Mouse (Mus musculus) liver, embryonic 14.5 days (tissue): ENCODE measurements around the gene Rps16. TPM values are rescaled to one million over a fixed set of nuclear protein-coding genes. Genes with fewer than 3 reads are reported as not detected.
A peak's percentile ranks its signal among the peaks of the same experiment; 100 is the strongest.

Experiments
- ATAC-seq: fragments of 200-750 bp; cut with Nextera tagmentation; 2 replicates; pipeline ENCODE4 v1.8.0; 2017; ENCODE audit warnings: moderate number of reproducible peaks, mild to moderate bottlenecking, moderate library complexity; ENCODE audit not compliant: insufficient read depth
- DNase-seq, 3 experiments: peaks; one replicate each; pipeline ENCODE4 v3.0.0-alpha.2; 2012 to 2013; ENCODE audit warnings: low read depth in 3 of 3, low spot score in 3 of 3
- H3K27ac ChIP-seq: fragments of 300-500 bp; sonication (generic); 2 replicates; pipeline ENCODE4 v1.5.1; 2014; ENCODE audit warnings: moderate library complexity, mild to moderate bottlenecking, control low read depth, inconsistent platforms
- H3K27me3 ChIP-seq: fragments of 300-500 bp; sonication (generic); 2 replicates; pipeline ENCODE4 v1.6.1; 2014; ENCODE audit warnings: mild to moderate bottlenecking, low read length, moderate library complexity; ENCODE audit not compliant: control insufficient read depth, insufficient read depth
- H3K36me3 ChIP-seq: fragments of 300-500 bp; sonication (generic); replicated peaks from 2 replicates; pipeline ENCODE4 v1.6.1; 2014; ENCODE audit warnings: low read depth; ENCODE audit not compliant: control insufficient read depth, insufficient read depth
- H3K4me1 ChIP-seq, 2 experiments: fragments of 200-500 bp in 1 of 2; fragments of 300-500 bp in 1 of 2; sonication (generic) in 1 of 2; replicated peaks; 2 replicates each; pipeline ENCODE4 v1.6.1; 2012 to 2014; ENCODE audit warnings: antibody characterized with exemption in 1 of 2, inconsistent platforms in 1 of 2, low read length in 1 of 2; ENCODE audit not compliant: control insufficient read depth in 2 of 2, insufficient read depth in 2 of 2
- H3K4me2 ChIP-seq: fragments of 300-500 bp; sonication (generic); 2 replicates; pipeline ENCODE4 v1.6.1; 2014; ENCODE audit warnings: low read depth, mild to moderate bottlenecking, control low read depth, moderate library complexity
- H3K4me3 ChIP-seq, 2 experiments: fragments of 200-500 bp in 1 of 2; fragments of 300-500 bp in 1 of 2; sonication (generic) in 1 of 2; 2 replicates each; pipeline ENCODE4 v1.5.1; 2012 to 2014; ENCODE audit warnings: low read depth in 2 of 2, low read length in 2 of 2, mild to moderate bottlenecking in 2 of 2, control low read depth in 1 of 2, inconsistent platforms in 1 of 2, moderate library complexity in 1 of 2; ENCODE audit not compliant: insufficient read depth in 1 of 2
- H3K9ac ChIP-seq: fragments of 300-500 bp; sonication (generic); replicated peaks from 2 replicates; pipeline ENCODE4 v1.6.1; 2014; ENCODE audit warnings: mild to moderate bottlenecking, control low read depth, moderate library complexity
- H3K9me3 ChIP-seq: fragments of 300-500 bp; sonication (generic); 2 replicates; pipeline ENCODE4 v1.6.1; 2016; ENCODE audit warnings: low read length, mixed read lengths; ENCODE audit not compliant: control insufficient read depth
- CTCF ChIP-seq: IDR thresholded peaks from 2 replicates; pipeline ENCODE4 v1.5.1; 2016; ENCODE audit warnings: antibody characterized with exemption, low read depth, control low read depth
- EP300 ChIP-seq: IDR thresholded peaks from 2 replicates; pipeline ENCODE4 v1.6.1; 2016; ENCODE audit warnings: antibody characterized with exemption, low read depth
- WGBS: fragments of 180-500 bp; shearing (Covaris S2); extraction: QIAGEN DNeasy Blood & Tissue Kit; methylation state at CpG from one replicate; pipeline ENCODE4 v1.1.7; 2014; ENCODE audit not compliant: insufficient replicate concordance; 5-methylcytosine and 5-hydroxymethylcytosine counted together
- polyA plus RNA-seq, 2 experiments: library from polyadenylated mRNA; depleted of rRNA in 1 of 2; stranded (reverse) in 1 of 2; unstranded in 1 of 2; fragments of >200 nt; fragmentation: Nextera tagmentation in 1 of 2; extraction: Ambion mirVana in 1 of 2; gene quantifications; 2 replicates each; pipeline versions ENCODE4 v1.2.1 to v1.2.3; 2012 to 2014

Gene Rps16
- polyA plus RNA-seq, 2 experiments, result 900 to 1,209 TPM

GRCm38 (mm10) chr7:28398696-28399340, 48.4 kb downstream of the Rps16 start:
- TF ChIP-seq CTCF, result no peak
- no peak for TF ChIP-seq EP300
- Histone ChIP-seq H3K9ac (no peak overlapping the region), H3K4me3 (no peak overlapping the region), H3K27ac (no peak overlapping the region), H3K36me3 (peaks cover 24% of the 10 kb centered on the region), H3K4me2 (no peak overlapping the region), H3K4me1 (peaks cover under 1% of the 10 kb centered on the region in 2 experiments; a peak in 3 of 4 replicates), H3K9me3 (no peaks in the 10 kb centered on the region), H3K27me3 (no peaks in the 10 kb centered on the region)
- 84% methylated on average over 10 of the region's 10 CpGs for WGBS
- DNase-seq, result no peak
- no peak for ATAC-seq

- H3K9ac ChIP-seq, result no peak overlapping the region
- no peak overlapping the region for H3K4me3 ChIP-seq
- ATAC-seq (0 out of 2 replicates have a peak, but pooled peaks have one; percentile 14), DNase-seq (no peak)
- no peaks in the 10 kb centered on the region for H3K27me3 ChIP-seq
- no peaks in the 10 kb centered on the region for H3K9me3 ChIP-seq
- no peaks in the 10 kb centered on the region; a peak in 1 of 4 replicates for H3K4me1 ChIP-seq
- H3K4me2 ChIP-seq, result no peak overlapping the region
- TF ChIP-seq EP300 (no peak), CTCF (no peak)
- 79% methylated on average over 1 of the region's 1 CpGs for WGBS
- H3K27ac ChIP-seq, result no peak overlapping the region
- H3K36me3 ChIP-seq, result peaks cover 39% of the 10 kb centered on the region
Measured at GRCm38 (mm10) chr7:28401030-28401429, 50.6 kb downstream of the Rps16 start.

GRCm38 (mm10) chr7:28401942-28402341, 51.5 kb downstream of the Rps16 start:
- 54% methylated on average over 3 of the region's 3 CpGs for WGBS
- Histone ChIP-seq H3K4me1 (no peaks in the 10 kb centered on the region; a peak in 1 of 4 replicates), H3K27ac (no peak overlapping the region), H3K4me3 (no peak overlapping the region), H3K36me3 (peaks cover 40% of the 10 kb centered on the region), H3K4me2 (no peak overlapping the region), H3K9me3 (no peaks in the 10 kb centered on the region), H3K9ac (no peak overlapping the region), H3K27me3 (no peaks in the 10 kb centered on the region)
- TF ChIP-seq EP300 (no peak), CTCF (no peak)
- DNase-seq, result no peak
- no peak for ATAC-seq

Other genes starting within 250 kb of the Rps16 start
- gene 9530053A07Rik, start 221.2 kb upstream of the Rps16 start, polyA plus RNA-seq (2012; rRNA removed), result not detected in 2 replicates
- not detected in 2 replicates for gene 9530053A07Rik, start 221.2 kb upstream of the Rps16 start, polyA plus RNA-seq (2014; fragmentation: Nextera tagmentation; extraction: Ambion mirVana)
- gene Fbl, start 180.9 kb upstream of the Rps16 start, polyA plus RNA-seq (2012; rRNA removed), result 135 and 219 TPM in 2 replicates
- 24.4 and 29.7 TPM in 2 replicates for gene Fbl, start 180.9 kb upstream of the Rps16 start, polyA plus RNA-seq (2014; fragmentation: Nextera tagmentation; extraction: Ambion mirVana)
- gene Dyrk1b, start 171.2 kb upstream of the Rps16 start, polyA plus RNA-seq (2012; rRNA removed), result 2.7 and 3.6 TPM in 2 replicates
- 1.9 and 2.5 TPM in 2 replicates for gene Dyrk1b, start 171.2 kb upstream of the Rps16 start, polyA plus RNA-seq (2014; fragmentation: Nextera tagmentation; extraction: Ambion mirVana)
- gene Eid2, start 82.8 kb upstream of the Rps16 start, polyA plus RNA-seq (2012; rRNA removed), result 1.3 and 2.3 TPM in 2 replicates
- 0.38 and 1.1 TPM in 2 replicates for gene Eid2, start 82.8 kb upstream of the Rps16 start, polyA plus RNA-seq (2014; fragmentation: Nextera tagmentation; extraction: Ambion mirVana)
- 1.5 and 1.7 TPM in 2 replicates for gene Eid2b, start 72.9 kb upstream of the Rps16 start, polyA plus RNA-seq (2012; rRNA removed)
- 1.4 and 2.1 TPM in 2 replicates for gene Eid2b, start 72.9 kb upstream of the Rps16 start, polyA plus RNA-seq (2014; fragmentation: Nextera tagmentation; extraction: Ambion mirVana)
- gene Selenov, start 59.5 kb upstream of the Rps16 start, polyA plus RNA-seq (2012; rRNA removed), result not detected in 2 replicates
- not detected in 2 replicates for gene Selenov, start 59.5 kb upstream of the Rps16 start, polyA plus RNA-seq (2014; fragmentation: Nextera tagmentation; extraction: Ambion mirVana)
- 0.03 and 0.04 TPM in 2 replicates for gene Dll3, start 48.4 kb upstream of the Rps16 start, polyA plus RNA-seq (2012; rRNA removed)
- not detected in 2 replicates for gene Dll3, start 48.4 kb upstream of the Rps16 start, polyA plus RNA-seq (2014; fragmentation: Nextera tagmentation; extraction: Ambion mirVana)
- gene Timm50, start 38.6 kb upstream of the Rps16 start, polyA plus RNA-seq (2012; rRNA removed), result 45.4 and 52.3 TPM in 2 replicates
- gene Timm50, start 38.6 kb upstream of the Rps16 start, polyA plus RNA-seq (2014; fragmentation: Nextera tagmentation; extraction: Ambion mirVana), result 91.1 and 95.2 TPM in 2 replicates
- 29.4 and 29.6 TPM in 2 replicates for gene Supt5, start 11.9 kb upstream of the Rps16 start, polyA plus RNA-seq (2012; rRNA removed)
- gene Supt5, start 11.9 kb upstream of the Rps16 start, polyA plus RNA-seq (2014; fragmentation: Nextera tagmentation; extraction: Ambion mirVana), result 21.7 and 26.2 TPM in 2 replicates
- 3.2 and 3.3 TPM in 2 replicates for gene Plekhg2, start 21.9 kb downstream of the Rps16 start, polyA plus RNA-seq (2012; rRNA removed)
- gene Plekhg2, start 21.9 kb downstream of the Rps16 start, polyA plus RNA-seq (2014; fragmentation: Nextera tagmentation; extraction: Ambion mirVana), result 2.7 and 3.4 TPM in 2 replicates
- 3.9 and 5.1 TPM in 2 replicates for gene Zfp36, start 29.6 kb downstream of the Rps16 start, polyA plus RNA-seq (2012; rRNA removed)
- 4.6 and 5.0 TPM in 2 replicates for gene Zfp36, start 29.6 kb downstream of the Rps16 start, polyA plus RNA-seq (2014; fragmentation: Nextera tagmentation; extraction: Ambion mirVana)
- gene Med29, start 42.1 kb downstream of the Rps16 start, polyA plus RNA-seq (2012; rRNA removed), result 21.0 and 22.2 TPM in 2 replicates
- gene Med29, start 42.1 kb downstream of the Rps16 start, polyA plus RNA-seq (2014; fragmentation: Nextera tagmentation; extraction: Ambion mirVana), result 25.7 and 27.2 TPM in 2 replicates
- gene Paf1, start 42.3 kb downstream of the Rps16 start, polyA plus RNA-seq (2012; rRNA removed), result 25.2 and 40.4 TPM in 2 replicates
- 15.0 and 18.3 TPM in 2 replicates for gene Paf1, start 42.3 kb downstream of the Rps16 start, polyA plus RNA-seq (2014; fragmentation: Nextera tagmentation; extraction: Ambion mirVana)
- 13.1 and 22.2 TPM in 2 replicates for gene Gmfg, start 86.8 kb downstream of the Rps16 start, polyA plus RNA-seq (2012; rRNA removed)
- 31.4 and 39.3 TPM in 2 replicates for gene Gmfg, start 86.8 kb downstream of the Rps16 start, polyA plus RNA-seq (2014; fragmentation: Nextera tagmentation; extraction: Ambion mirVana)
- gene Lrfn1, start 101.3 kb downstream of the Rps16 start, polyA plus RNA-seq (2012; rRNA removed), result 0.41 and 0.58 TPM in 2 replicates
- 0.15 TPM in 1 of 2 replicates, not detected in the other for gene Lrfn1, start 101.3 kb downstream of the Rps16 start, polyA plus RNA-seq (2014; fragmentation: Nextera tagmentation; extraction: Ambion mirVana)
- gene Ifnl2, start 159.8 kb downstream of the Rps16 start, polyA plus RNA-seq (2012; rRNA removed), result not detected in 2 replicates
- gene Ifnl2, start 159.8 kb downstream of the Rps16 start, polyA plus RNA-seq (2014; fragmentation: Nextera tagmentation; extraction: Ambion mirVana), result not detected in 2 replicates
- not detected in 2 replicates for gene Ifnl3, start 172.2 kb downstream of the Rps16 start, polyA plus RNA-seq (2012; rRNA removed)
- not detected in 2 replicates for gene Ifnl3, start 172.2 kb downstream of the Rps16 start, polyA plus RNA-seq (2014; fragmentation: Nextera tagmentation; extraction: Ambion mirVana)
- gene Sycn, start 190.2 kb downstream of the Rps16 start, polyA plus RNA-seq (2012; rRNA removed), result not detected in 2 replicates
- not detected in 2 replicates for gene Sycn, start 190.2 kb downstream of the Rps16 start, polyA plus RNA-seq (2014; fragmentation: Nextera tagmentation; extraction: Ambion mirVana)
- gene Nccrp1, start 196.6 kb downstream of the Rps16 start, polyA plus RNA-seq (2012; rRNA removed), result 0.05 TPM in 1 of 2 replicates, not detected in the other
- gene Nccrp1, start 196.6 kb downstream of the Rps16 start, polyA plus RNA-seq (2014; fragmentation: Nextera tagmentation; extraction: Ambion mirVana), result not detected in 2 replicates
- gene Samd4b, start 247.5 kb downstream of the Rps16 start, polyA plus RNA-seq (2012; rRNA removed), result 12.0 and 14.2 TPM in 2 replicates
- 4.5 and 5.9 TPM in 2 replicates for gene Samd4b, start 247.5 kb downstream of the Rps16 start, polyA plus RNA-seq (2014; fragmentation: Nextera tagmentation; extraction: Ambion mirVana)
- 11.5 and 12.3 TPM in 2 replicates for gene Pak4, start 247.5 kb downstream of the Rps16 start, polyA plus RNA-seq (2012; rRNA removed)
- gene Pak4, start 247.5 kb downstream of the Rps16 start, polyA plus RNA-seq (2014; fragmentation: Nextera tagmentation; extraction: Ambion mirVana), result 8.5 and 8.6 TPM in 2 replicates